Mouse (Mus musculus) macrophage (primary cell): Measurements from ENCODE around the gene Traip. TPM values are rescaled to one million over a fixed set of nuclear protein-coding genes. Genes with fewer than 3 reads are reported as not detected.

Experiments used
- polyA plus RNA-seq: library from polyadenylated mRNA; stranded (reverse); fragments of 250-400 nt; gene quantifications from 3 replicates; pipeline ENCODE4 v1.2.4, GENCODE M21; 2018; ENCODE audit warnings: inconsistent platforms

The Traip gene
- polyA plus RNA-seq, 1 experiment from 2014 or later = 1.1 TPM

Other genes with a start within 250 kb of the Traip start
- 0.08 to 0.93 TPM in 2 of 3 replicates, not detected in the other for gene Sema3f, start 239.7 kb upstream of the Traip start, polyA plus RNA-seq
- gene Rbm5, start 179.1 kb upstream of the Traip start, polyA plus RNA-seq = 48.8 to 74.7 TPM (median 61.8 TPM) in 3 replicates
- gene Rbm6, start 76.9 kb upstream of the Traip start, polyA plus RNA-seq = 41.6 to 90.8 TPM (median 45.5 TPM) in 3 replicates
- 8.2 to 10.9 TPM (median 8.7 TPM) in 3 replicates for gene Mon1a, start 62.0 kb upstream of the Traip start, polyA plus RNA-seq
- not detected in 3 replicates for gene Mst1r, start 43.3 kb upstream of the Traip start, polyA plus RNA-seq
- not detected in 3 replicates for gene Actl11, start 21.7 kb upstream of the Traip start, polyA plus RNA-seq
- gene Camkv, start 14.5 kb upstream of the Traip start, polyA plus RNA-seq = not detected in 3 replicates
- 33.6 to 130 TPM (median 36.8 TPM) in 3 replicates for gene Uba7, start 25.4 kb downstream of the Traip start, polyA plus RNA-seq
- gene Gm20661, start 32.9 kb downstream of the Traip start, polyA plus RNA-seq = 0.16 to 0.26 TPM in 2 of 3 replicates, not detected in the other
- 5.7 to 14.7 TPM (median 13.6 TPM) in 3 replicates for gene Inka1, start 35.7 kb downstream of the Traip start, polyA plus RNA-seq
- gene Cdhr4, start 42.4 kb downstream of the Traip start, polyA plus RNA-seq = 0.30 to 2.2 TPM in 2 of 3 replicates, not detected in the other
- 1.0 to 1.3 TPM in 2 of 3 replicates, not detected in the other for gene Gm20662, start 46.2 kb downstream of the Traip start, polyA plus RNA-seq
- gene Ip6k1, start 52.4 kb downstream of the Traip start, polyA plus RNA-seq = 34.5 to 93.7 TPM (median 45.4 TPM) in 3 replicates
- 5.4 to 20.7 TPM (median 8.9 TPM) in 3 replicates for gene Gmppb, start 99.1 kb downstream of the Traip start, polyA plus RNA-seq
- gene Amigo3, start 103.0 kb downstream of the Traip start, polyA plus RNA-seq = 0.29 to 1.1 TPM (median 0.97 TPM) in 3 replicates
- gene Mst1, start 130.3 kb downstream of the Traip start, polyA plus RNA-seq = 0.09 to 0.19 TPM in 2 of 3 replicates, not detected in the other
- 16.0 to 22.0 TPM (median 16.5 TPM) in 3 replicates for gene Rnf123, start 133.2 kb downstream of the Traip start, polyA plus RNA-seq
- gene Apeh, start 144.5 kb downstream of the Traip start, polyA plus RNA-seq = 30.5 to 37.0 TPM (median 32.8 TPM) in 3 replicates
- gene Bsn, start 240.2 kb downstream of the Traip start, polyA plus RNA-seq = 4.3 to 8.4 TPM (median 4.9 TPM) in 3 replicates